Mouse (Mus musculus) hindbrain, embryonic 14.5 days (tissue): Measurements from ENCODE around the gene Gm10203. TPM values are rescaled to one million over a fixed set of nuclear protein-coding genes. Genes with fewer than 3 reads are reported as not detected.

Experiments
- ATAC-seq: fragments of 200-750 bp; cut with Nextera tagmentation; 2 replicates; pipeline ENCODE4 v1.8.0; 2017; ENCODE audit warnings: moderate number of reproducible peaks, mild to moderate bottlenecking, moderate TSS enrichment, moderate library complexity; ENCODE audit not compliant: low FRiP score
- DNase-seq: peaks from one replicate; pipeline ENCODE4 v3.0.0-alpha.2; 2015; ENCODE audit warnings: low spot score
- H3K27ac ChIP-seq: fragments of 300-500 bp; sonication (generic); 2 replicates; pipeline ENCODE4 v1.5.1; 2014; ENCODE audit warnings: mild to moderate bottlenecking, moderate library complexity
- H3K27me3 ChIP-seq: fragments of 300-500 bp; sonication (generic); 2 replicates; pipeline ENCODE4 v1.6.1; 2014; ENCODE audit warnings: mild to moderate bottlenecking, low read length, mixed read lengths; ENCODE audit not compliant: control insufficient read depth, insufficient read depth
- H3K36me3 ChIP-seq: fragments of 300-500 bp; sonication (generic); replicated peaks from 2 replicates; pipeline ENCODE4 v1.6.1; 2014; ENCODE audit not compliant: control insufficient read depth, insufficient read depth
- H3K4me1 ChIP-seq: fragments of 300-500 bp; sonication (generic); replicated peaks from 2 replicates; pipeline ENCODE4 v1.6.1; 2014; ENCODE audit warnings: antibody characterized with exemption, low read length, mixed read lengths; ENCODE audit not compliant: control insufficient read depth, insufficient read depth
- H3K4me2 ChIP-seq: fragments of 300-500 bp; sonication (generic); replicated peaks from 2 replicates; pipeline ENCODE4 v1.6.1; 2014; ENCODE audit warnings: mild to moderate bottlenecking, moderate library complexity
- H3K4me3 ChIP-seq: fragments of 300-500 bp; sonication (generic); replicated peaks from 2 replicates; pipeline ENCODE4 v1.5.1; 2014; ENCODE audit warnings: mild to moderate bottlenecking, low read length
- H3K9ac ChIP-seq: fragments of 300-500 bp; sonication (generic); 2 replicates; pipeline ENCODE4 v1.6.1; 2014
- H3K9me3 ChIP-seq: fragments of 300-500 bp; sonication (generic); 2 replicates; pipeline ENCODE4 v1.6.1; 2016; ENCODE audit warnings: low read length; ENCODE audit not compliant: control insufficient read depth
- WGBS: fragments of 180-500 bp; shearing (Covaris S2); extraction: QIAGEN DNeasy Blood & Tissue Kit; methylation state at CpG from one replicate; pipeline ENCODE4 v1.1.7; 2014; 5-methylcytosine and 5-hydroxymethylcytosine counted together
- polyA plus RNA-seq: library from polyadenylated mRNA; unstranded; fragments of >200 nt; fragmentation: Nextera tagmentation; extraction: Ambion mirVana; gene quantifications from 2 replicates; pipeline ENCODE4 v1.2.1, GENCODE M21; 2014

Gm10203 gene
- polyA plus RNA-seq, 1 experiment from 2014 or later = not detected

DNA sequence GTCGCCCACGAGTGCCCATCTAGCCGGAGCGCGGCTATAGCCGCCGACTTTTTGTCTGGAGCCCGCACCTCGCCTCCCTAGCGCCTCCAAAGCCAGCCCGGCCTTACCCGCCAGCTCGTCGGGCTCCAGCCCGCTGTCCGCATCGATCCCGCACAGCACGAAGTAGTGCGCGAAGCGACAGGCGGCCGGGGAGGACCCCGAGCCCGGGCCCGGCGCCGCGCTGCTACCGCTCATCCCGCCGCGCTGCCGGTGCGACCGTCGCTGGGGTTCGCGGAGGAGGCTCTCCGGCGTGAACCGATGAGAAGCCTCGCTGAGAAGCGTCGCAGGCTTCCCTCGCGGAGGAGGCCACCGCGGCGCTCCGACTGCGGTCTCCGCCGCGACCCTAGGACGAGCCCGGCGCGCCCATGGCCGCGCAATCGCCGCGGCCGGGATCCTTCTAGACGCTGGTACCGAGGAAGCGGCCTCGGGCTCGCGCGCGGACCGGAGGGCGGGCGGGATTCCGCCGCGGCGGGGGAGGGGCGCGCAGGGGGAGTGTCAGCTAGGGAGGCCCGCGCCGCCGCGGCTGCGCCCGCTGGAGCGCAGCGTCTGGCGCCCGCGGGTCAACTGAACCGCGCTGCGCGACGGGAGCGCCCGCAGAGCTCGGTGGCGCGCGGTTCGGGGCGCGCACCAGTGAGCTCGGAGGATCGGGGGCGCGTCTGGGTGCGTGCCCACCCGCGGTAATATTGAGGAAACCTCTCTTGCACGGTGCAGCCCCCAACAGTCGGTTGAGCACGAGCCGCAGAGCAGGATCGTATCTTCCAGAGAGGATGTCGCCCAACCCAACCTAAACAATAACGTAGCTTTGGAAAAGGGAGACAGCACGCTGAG lies 28.7 kb upstream of the Gm10203 start, which contains the start of gene Dennd5b:
Gene Dennd5b (minus strand): TSS at position 605 of the 867 bp plus-strand sequence.
- H3K4me2 ChIP-seq = peak within 1 kb of the TSS; percentile 63
- H3K27me3 ChIP-seq = no peaks in the 10 kb centered on the region
- peak within 1 kb of the TSS; percentile 95 for H3K4me3 ChIP-seq
- under 1% methylated on average over 115 of the region's 124 CpGs for WGBS
- H3K4me1 ChIP-seq = peaks cover 8% of the 10 kb centered on the region
- H3K36me3 ChIP-seq = no peaks in the 10 kb centered on the region
- ATAC-seq (peak; percentile 94), DNase-seq (peak; percentile 87)
- peak within 1 kb of the TSS; percentile 98 for H3K9ac ChIP-seq
- H3K9me3 ChIP-seq = no peaks in the 10 kb centered on the region
- peak within 1 kb of the TSS; percentile 98 for H3K27ac ChIP-seq

DNA sequence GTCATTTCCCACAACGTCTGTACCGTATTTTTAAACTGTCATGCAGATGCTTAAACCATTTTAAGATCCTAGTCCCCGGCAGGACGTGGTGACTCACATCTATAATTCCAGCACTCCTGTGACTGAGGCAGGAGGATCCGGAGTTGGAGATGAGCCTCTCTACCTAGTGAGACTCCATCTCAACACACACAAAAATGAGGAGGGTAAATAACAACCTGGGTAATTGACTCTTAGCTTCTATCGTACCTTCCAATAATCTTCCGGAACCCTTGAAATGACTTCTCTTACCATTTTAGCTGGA lies 28.1 kb upstream of the Gm10203 start:
- H3K27ac ChIP-seq = peak overlapping the region; percentile 98
- peak overlapping the region; percentile 63 for H3K4me2 ChIP-seq
- H3K4me1 ChIP-seq = peaks cover 8% of the 10 kb centered on the region
- peak overlapping the region; percentile 98 for H3K9ac ChIP-seq
- ATAC-seq = peak; percentile 39
- H3K9me3 ChIP-seq = no peaks in the 10 kb centered on the region
- H3K36me3 ChIP-seq = no peaks in the 10 kb centered on the region
- peak overlapping the region; percentile 95 for H3K4me3 ChIP-seq
- no peak for DNase-seq
- WGBS = 8% methylated on average over 7 of the region's 7 CpGs
- H3K27me3 ChIP-seq = no peaks in the 10 kb centered on the region

DNA sequence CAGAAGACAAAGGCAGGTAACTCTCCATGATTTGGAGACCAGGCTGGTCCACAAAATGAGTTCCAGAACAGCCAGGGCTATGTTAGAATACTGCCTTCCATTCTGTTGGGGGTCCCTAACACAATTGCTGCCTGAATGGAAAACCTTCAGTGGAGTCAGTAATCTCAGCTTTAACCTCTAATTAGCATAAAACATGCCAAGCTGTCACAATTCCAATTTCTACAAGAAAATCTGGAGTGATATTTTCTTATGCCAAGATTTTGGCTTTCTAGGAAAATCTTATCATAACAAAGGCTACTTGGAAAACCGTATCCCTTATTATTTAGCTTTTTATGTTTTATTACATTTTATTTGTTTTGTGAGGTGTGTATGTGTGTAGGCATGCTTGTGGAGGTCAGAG lies 26.5 kb upstream of the Gm10203 start:
- Histone ChIP-seq H3K4me1 (peaks cover 8% of the 10 kb centered on the region), H3K4me2 (no peak overlapping the region), H3K9ac (no peak overlapping the region), H3K9me3 (no peaks in the 10 kb centered on the region), H3K27ac (no peak overlapping the region), H3K27me3 (no peaks in the 10 kb centered on the region), H3K4me3 (no peak overlapping the region), H3K36me3 (no peaks in the 10 kb centered on the region)
- DNase-seq (no peak), ATAC-seq (no peak)
- 96% methylated on average over 1 of the region's 1 CpGs for WGBS

DNA sequence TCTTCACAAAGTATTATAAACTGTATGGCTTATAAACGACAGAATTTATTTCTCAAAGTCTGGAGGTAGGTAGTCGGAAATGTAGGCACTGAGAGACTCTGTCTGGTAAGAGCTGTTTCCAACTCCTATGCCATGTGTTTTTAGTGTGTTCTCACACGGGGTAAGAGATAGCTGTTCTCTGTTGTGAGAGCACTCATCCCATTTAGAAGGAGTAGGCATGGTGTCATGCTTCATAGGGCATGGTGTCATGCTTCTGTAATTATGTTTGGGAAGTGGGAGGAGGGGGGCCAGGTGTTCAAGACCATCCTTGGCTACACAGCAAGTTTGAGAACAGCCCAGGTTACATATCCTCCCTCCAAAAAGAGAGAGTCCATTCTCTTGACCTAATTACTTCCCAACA lies 22.4 kb upstream of the Gm10203 start:
- no peak overlapping the region for H3K27ac ChIP-seq
- H3K27me3 ChIP-seq = no peaks in the 10 kb centered on the region
- H3K4me2 ChIP-seq = no peak overlapping the region
- no peak overlapping the region for H3K9ac ChIP-seq
- 81% methylated on average over 3 of the region's 3 CpGs for WGBS
- H3K4me3 ChIP-seq = no peak overlapping the region
- H3K36me3 ChIP-seq = no peaks in the 10 kb centered on the region
- DNase-seq = no peak
- no peak for ATAC-seq
- H3K9me3 ChIP-seq = no peaks in the 10 kb centered on the region
- no peaks in the 10 kb centered on the region for H3K4me1 ChIP-seq

DNA sequence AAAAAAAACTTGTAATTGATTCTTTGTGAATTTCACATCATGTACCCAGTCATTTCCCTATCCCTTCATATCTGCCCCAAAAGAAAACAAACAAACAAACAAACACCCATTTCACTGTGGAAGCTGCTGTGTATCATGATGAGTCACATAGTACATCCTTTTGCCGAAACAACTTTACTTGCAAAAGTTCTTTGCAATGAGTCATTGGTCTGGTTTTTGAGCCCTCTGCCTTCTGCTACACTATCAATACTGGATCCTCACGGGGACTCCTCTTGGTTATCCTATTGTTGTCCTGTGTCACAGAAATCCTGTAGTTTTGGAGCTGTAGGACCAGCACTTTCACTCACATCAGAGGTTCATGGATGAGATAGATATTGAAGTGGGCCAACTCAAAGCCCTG lies 21.1 kb upstream of the Gm10203 start:
- WGBS = 84% methylated on average over 2 of the region's 2 CpGs
- H3K27ac ChIP-seq = no peak overlapping the region
- no peak overlapping the region for H3K9ac ChIP-seq

DNA sequence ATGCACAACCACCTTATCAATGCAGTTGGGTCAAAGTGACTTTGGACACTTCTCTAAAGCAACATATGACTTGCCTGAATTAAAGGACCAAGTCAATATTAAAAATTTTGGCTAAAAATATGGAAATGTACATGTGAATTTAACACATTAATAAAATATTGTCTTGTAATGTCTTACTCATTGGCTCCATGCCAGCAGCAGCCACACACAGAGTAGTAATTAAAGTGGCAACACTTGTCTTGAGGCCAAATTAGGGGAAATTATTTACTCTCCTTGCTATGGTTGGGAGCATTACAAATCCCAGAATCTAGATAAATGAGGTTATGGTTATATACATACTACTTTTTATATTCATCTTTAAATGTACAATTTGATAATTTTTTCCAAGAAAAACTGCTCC lies 13.0 kb upstream of the Gm10203 start:
- Histone ChIP-seq H3K9me3 (no peaks in the 10 kb centered on the region), H3K4me3 (no peak overlapping the region), H3K4me1 (no peaks in the 10 kb centered on the region), H3K4me2 (no peak overlapping the region), H3K27ac (no peak overlapping the region), H3K9ac (no peak overlapping the region), H3K27me3 (no peaks in the 10 kb centered on the region), H3K36me3 (no peaks in the 10 kb centered on the region)
- no peak for DNase-seq
- ATAC-seq = no peak

More for the DNA sequence above, 21.1 kb upstream of the Gm10203 start:
- Histone ChIP-seq H3K4me1 (no peaks in the 10 kb centered on the region), H3K4me2 (no peak overlapping the region), H3K4me3 (no peak overlapping the region), H3K9me3 (no peaks in the 10 kb centered on the region), H3K36me3 (no peaks in the 10 kb centered on the region), H3K27me3 (no peaks in the 10 kb centered on the region)
- ATAC-seq (no peak), DNase-seq (no peak)

DNA sequence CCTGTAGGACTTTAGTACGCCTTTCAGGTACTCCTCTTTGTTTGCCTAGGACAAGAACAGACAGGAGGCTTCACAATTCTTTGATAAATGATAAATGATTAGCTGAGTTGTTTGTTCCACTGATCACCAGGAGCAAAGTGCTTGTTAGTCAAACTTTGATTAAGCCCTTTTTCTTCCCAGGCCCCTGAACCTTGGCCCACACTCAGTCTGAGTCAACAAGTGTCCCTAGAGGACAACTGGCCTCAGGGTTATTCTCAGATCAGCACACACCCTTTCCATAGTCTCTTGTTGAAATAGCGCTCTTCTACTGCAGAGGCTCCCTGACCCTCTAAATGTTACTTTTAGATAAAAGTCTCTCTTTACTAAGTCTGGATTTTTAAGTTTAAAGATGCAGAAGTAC lies 11.0 kb upstream of the Gm10203 start:
- Histone ChIP-seq H3K4me2 (no peak overlapping the region), H3K4me3 (no peak overlapping the region), H3K9ac (no peak overlapping the region), H3K36me3 (no peaks in the 10 kb centered on the region), H3K27ac (no peak overlapping the region), H3K4me1 (no peaks in the 10 kb centered on the region), H3K9me3 (no peaks in the 10 kb centered on the region), H3K27me3 (no peaks in the 10 kb centered on the region)
- WGBS = 67% methylated on average over 2 of the region's 2 CpGs
- ATAC-seq = no peak
- no peak for DNase-seq

- Histone ChIP-seq H3K4me3 (no peak overlapping the region), H3K9ac (no peak overlapping the region), H3K4me2 (no peak overlapping the region), H3K9me3 (no peaks in the 10 kb centered on the region), H3K4me1 (no peaks in the 10 kb centered on the region), H3K27me3 (no peaks in the 10 kb centered on the region), H3K36me3 (no peaks in the 10 kb centered on the region), H3K27ac (no peak overlapping the region)
- DNase-seq = peak; percentile 89
- 39% methylated on average over 2 of the region's 2 CpGs for WGBS
- ATAC-seq = peak; percentile 69; the same call in 1 of the 2 replicates
Measured at GRCm38 (mm10) chr6:149119853-149120252, 10.1 kb upstream of the Gm10203 start.

DNA sequence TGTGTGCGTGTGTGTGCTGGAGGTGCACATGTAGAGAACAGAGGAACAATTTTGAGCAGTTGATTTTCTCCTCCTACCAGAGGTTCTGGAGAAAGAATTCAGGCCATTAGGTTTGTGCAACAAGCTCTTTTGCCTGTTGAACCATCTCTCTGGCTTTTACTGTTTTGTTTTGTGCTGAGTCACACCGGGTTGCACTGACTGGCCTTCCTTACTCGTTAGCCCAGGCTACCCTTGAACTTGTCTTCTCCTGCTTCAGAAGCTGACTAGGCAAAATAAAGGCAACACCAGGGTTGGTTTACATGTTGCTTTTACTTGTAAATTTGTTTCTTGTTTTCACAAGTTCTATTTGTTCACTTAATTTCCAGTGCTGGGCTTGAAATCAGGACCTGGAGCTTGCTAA lies 6.9 kb upstream of the Gm10203 start:
- no peaks in the 10 kb centered on the region for H3K27me3 ChIP-seq
- no peak overlapping the region for H3K4me3 ChIP-seq
- H3K27ac ChIP-seq = no peak overlapping the region
- H3K9me3 ChIP-seq = no peaks in the 10 kb centered on the region
- H3K36me3 ChIP-seq = no peaks in the 10 kb centered on the region
- 78% methylated on average over 3 of the region's 3 CpGs for WGBS
- H3K4me1 ChIP-seq = no peaks in the 10 kb centered on the region
- no peak for DNase-seq
- H3K9ac ChIP-seq = no peak overlapping the region
- ATAC-seq = no peak
- no peak overlapping the region for H3K4me2 ChIP-seq
